Mouse (Mus musculus): ENCODE measurements around the gene Gm28036.
"Not testable (repeated sequence)": the region's sequence is repeated elsewhere in the genome, so short reads cannot be mapped to it uniquely, and the experiment has no call there.

The Gm28036 gene

GRCm38 (mm10) chr2:156126992-156127391, at the start of gene Gm28036:
Gm28036 (minus strand) TSS chr2:156127092.
- in situ Hi-C loops (cut with MboI; ENCODE audit: low pct_unique_long_range_greater_than_20kb in 1 of 2, low sequenced_read_pairs in 2 of 2, unreplicated experiment in 1 of 2) = no loop called here

GRCm38 (mm10) chr2:156166557-156166956, 39.7 kb upstream of the Gm28036 start:
- in situ Hi-C loops (cut with MboI; ENCODE audit: low pct_unique_long_range_greater_than_20kb in 1 of 2, low sequenced_read_pairs in 2 of 2, unreplicated experiment in 1 of 2) = no loop called here

GRCm38 (mm10) chr2:156165478-156165877, 38.6 kb upstream of the Gm28036 start:
- in situ Hi-C loops (cut with MboI; ENCODE audit: low pct_unique_long_range_greater_than_20kb in 1 of 2, low sequenced_read_pairs in 2 of 2, unreplicated experiment in 1 of 2) = no loop called here

GRCm38 (mm10) chr2:156151538-156151937, 24.6 kb upstream of the Gm28036 start:
- in situ Hi-C loops (cut with MboI; ENCODE audit: low pct_unique_long_range_greater_than_20kb in 1 of 2, low sequenced_read_pairs in 2 of 2, unreplicated experiment in 1 of 2) = no loop called here

- in situ Hi-C loops (cut with MboI; ENCODE audit: low pct_unique_long_range_greater_than_20kb in 1 of 2, low sequenced_read_pairs in 2 of 2, unreplicated experiment in 1 of 2) = no loop called here
Observed at GRCm38 (mm10) chr2:156147316-156147915, 20.5 kb upstream of the Gm28036 start.

- in situ Hi-C loops (cut with MboI; ENCODE audit: low pct_unique_long_range_greater_than_20kb in 1 of 2, low sequenced_read_pairs in 2 of 2, unreplicated experiment in 1 of 2) = no loop called here
Observed at GRCm38 (mm10) chr2:156146272-156146989, 19.5 kb upstream of the Gm28036 start.

GRCm38 (mm10) chr2:156145486-156146130, 18.7 kb upstream of the Gm28036 start:
- in situ Hi-C loops (cut with MboI; ENCODE audit: low pct_unique_long_range_greater_than_20kb in 1 of 2, low sequenced_read_pairs in 2 of 2, unreplicated experiment in 1 of 2) = no loop called here

GRCm38 (mm10) chr2:156143953-156144724, 17.2 kb upstream of the Gm28036 start, which contains the start of the genes Romo1 and Nfs1:
Romo1 (plus strand) TSS chr2:156144039.
Nfs1 (minus strand) TSS chr2:156144186.
- in situ Hi-C loops (cut with MboI; ENCODE audit: low pct_unique_long_range_greater_than_20kb in 1 of 2, low sequenced_read_pairs in 2 of 2, unreplicated experiment in 1 of 2) = no loop called here

GRCm38 (mm10) chr2:156143367-156143766, 16.5 kb upstream of the Gm28036 start:
- in situ Hi-C loops (cut with MboI; ENCODE audit: low pct_unique_long_range_greater_than_20kb in 1 of 2, low sequenced_read_pairs in 2 of 2, unreplicated experiment in 1 of 2) = no loop called here

- in situ Hi-C loops (cut with MboI; ENCODE audit: low pct_unique_long_range_greater_than_20kb in 1 of 2, low sequenced_read_pairs in 2 of 2, unreplicated experiment in 1 of 2) = no loop called here
Observed at GRCm38 (mm10) chr2:156142820-156143219, 15.9 kb upstream of the Gm28036 start.

- in situ Hi-C loops (cut with MboI; ENCODE audit: low pct_unique_long_range_greater_than_20kb in 1 of 2, low sequenced_read_pairs in 2 of 2, unreplicated experiment in 1 of 2) = loop anchor here in 1 of 2 experiments (10.0 kb wide), 1 partner anchor 131 kb away; the partner anchor contains the start of genes 6430550D23Rik and Ergic3
Observed at GRCm38 (mm10) chr2:156135695-156136094, 8.8 kb upstream of the Gm28036 start.

GRCm38 (mm10) chr2:156134161-156134560, 7.3 kb upstream of the Gm28036 start:
- in situ Hi-C loops (cut with MboI; ENCODE audit: low pct_unique_long_range_greater_than_20kb in 1 of 2, low sequenced_read_pairs in 2 of 2, unreplicated experiment in 1 of 2) = loop anchor here in 1 of 2 experiments (10.0 kb wide), 1 partner anchor 129 kb away; the partner anchor contains the start of genes 6430550D23Rik and Ergic3

- in situ Hi-C loops (cut with MboI; ENCODE audit: low pct_unique_long_range_greater_than_20kb in 1 of 2, low sequenced_read_pairs in 2 of 2, unreplicated experiment in 1 of 2) = no loop called here
Observed at GRCm38 (mm10) chr2:156123731-156124130, 3.2 kb downstream of the Gm28036 start.

GRCm38 (mm10) chr2:156119566-156119965, 7.3 kb downstream of the Gm28036 start:
- in situ Hi-C loops (cut with MboI; ENCODE audit: low pct_unique_long_range_greater_than_20kb in 1 of 2, low sequenced_read_pairs in 2 of 2, unreplicated experiment in 1 of 2) = no loop called here

- in situ Hi-C loops (cut with MboI; ENCODE audit: low pct_unique_long_range_greater_than_20kb in 1 of 2, low sequenced_read_pairs in 2 of 2, unreplicated experiment in 1 of 2) = not testable (repeated sequence)
Observed at GRCm38 (mm10) chr2:156112080-156112423, 14.8 kb downstream of the Gm28036 start.

- in situ Hi-C loops (cut with MboI; ENCODE audit: low pct_unique_long_range_greater_than_20kb in 1 of 2, low sequenced_read_pairs in 2 of 2, unreplicated experiment in 1 of 2) = no loop called here
Observed at GRCm38 (mm10) chr2:156111358-156112079, 15.4 kb downstream of the Gm28036 start, which contains the start of the genes Cpne1 and Rbm12. Cpne1 (minus strand) TSS chr2:156111965. Rbm12 (minus strand) TSS chr2:156111978.

GRCm38 (mm10) chr2:156110627-156111357, 16.1 kb downstream of the Gm28036 start:
- in situ Hi-C loops (cut with MboI; ENCODE audit: low pct_unique_long_range_greater_than_20kb in 1 of 2, low sequenced_read_pairs in 2 of 2, unreplicated experiment in 1 of 2) = no loop called here

All from mouse embryonic stem cell (cell line).